Mouse (Mus musculus) heart, embryonic 13.5 days (tissue): ENCODE measurements around the gene 2010111I01Rik. TPM values are rescaled to one million over a fixed set of nuclear protein-coding genes. Genes with fewer than 3 reads are reported as not detected.

ENCODE experiments used
- ATAC-seq: fragments of 200-750 bp; cut with Nextera tagmentation; 2 replicates; pipeline ENCODE4 v1.8.0; 2017; ENCODE audit warnings: moderate TSS enrichment; ENCODE audit not compliant: insufficient number of reproducible peaks, low FRiP score, low TSS enrichment; ENCODE audit errors: extremely low read depth
- H3K27ac ChIP-seq: fragments of 300-500 bp; sonication (generic); replicated peaks from 2 replicates; pipeline ENCODE4 v1.5.1; 2015; ENCODE audit warnings: moderate library complexity, mild to moderate bottlenecking, inconsistent platforms
- H3K27me3 ChIP-seq: fragments of 300-500 bp; sonication (generic); replicated peaks from 2 replicates; pipeline ENCODE4 v1.6.1; 2015; ENCODE audit warnings: mild to moderate bottlenecking, inconsistent platforms
- H3K36me3 ChIP-seq: fragments of 300-500 bp; sonication (generic); 2 replicates; pipeline ENCODE4 v1.6.1; 2015; ENCODE audit warnings: mild to moderate bottlenecking, inconsistent platforms
- H3K4me1 ChIP-seq: fragments of 300-500 bp; sonication (generic); 2 replicates; pipeline ENCODE4 v1.6.1; 2015; ENCODE audit warnings: inconsistent platforms
- H3K4me2 ChIP-seq: fragments of 300-500 bp; sonication (generic); 2 replicates; pipeline ENCODE4 v1.6.1; 2015; ENCODE audit warnings: inconsistent platforms, mild to moderate bottlenecking, moderate library complexity
- H3K4me3 ChIP-seq: fragments of 300-500 bp; sonication (generic); 2 replicates; pipeline ENCODE4 v1.5.1; 2015; ENCODE audit warnings: moderate library complexity, mild to moderate bottlenecking, inconsistent platforms
- H3K9ac ChIP-seq: fragments of 300-500 bp; sonication (generic); 2 replicates; pipeline ENCODE4 v1.6.1; 2015; ENCODE audit warnings: inconsistent platforms, mild to moderate bottlenecking, moderate library complexity
- H3K9me3 ChIP-seq: fragments of 300-500 bp; sonication (generic); 2 replicates; pipeline ENCODE4 v1.6.1; 2016; ENCODE audit warnings: inconsistent platforms
- WGBS: fragments of 180-500 bp; shearing (Covaris S2); methylation state at CpG from one replicate; pipeline ENCODE4 v1.1.7; 2015; ENCODE audit warnings: mixed read lengths; 5-methylcytosine and 5-hydroxymethylcytosine counted together
- polyA plus RNA-seq: library from polyadenylated mRNA; unstranded; fragments of >200 nt; fragmentation: Nextera tagmentation; extraction: Ambion mirVana; gene quantifications from 2 replicates; pipeline ENCODE4 v1.2.1, GENCODE M21; 2015

2010111I01Rik gene
- polyA plus RNA-seq, 1 experiment from 2014 or later: 57.7 TPM

DNA sequence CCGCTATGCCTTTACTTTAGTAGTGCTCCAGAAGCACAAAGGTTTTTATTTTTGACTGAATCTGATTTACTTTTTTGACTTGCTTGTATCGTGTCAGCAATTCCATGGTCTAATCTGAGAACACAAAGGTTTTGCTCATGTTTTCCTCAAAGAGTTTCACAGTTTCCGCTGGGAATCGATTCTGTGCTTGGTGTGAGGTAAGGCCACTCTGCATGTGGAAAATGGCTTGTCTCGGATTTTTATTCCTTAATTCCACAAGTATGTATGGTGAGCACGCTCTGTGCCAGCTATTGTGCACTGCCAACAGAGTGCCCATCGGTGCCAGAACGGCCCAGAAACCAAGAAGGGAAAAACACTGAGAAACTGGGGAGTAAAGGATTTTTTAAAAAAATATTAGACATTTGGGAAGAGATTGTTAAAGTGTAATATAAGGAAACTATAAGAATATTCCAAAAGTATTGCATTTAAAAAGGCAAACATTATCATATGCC lies 132.8 kb downstream of the 2010111I01Rik start:
- Histone ChIP-seq H3K4me2 (no peak overlapping the region), H3K4me3 (no peak overlapping the region), H3K4me1 (peaks cover 42% of the 10 kb centered on the region), H3K27me3 (no peaks in the 10 kb centered on the region), H3K27ac (peak overlapping the region; percentile 39; the same call in 1 of the 2 replicates), H3K9me3 (no peaks in the 10 kb centered on the region), H3K9ac (no peak overlapping the region), H3K36me3 (no peaks in the 10 kb centered on the region)
- WGBS: 76% methylated on average over 8 of the region's 8 CpGs
- no peak for ATAC-seq

DNA sequence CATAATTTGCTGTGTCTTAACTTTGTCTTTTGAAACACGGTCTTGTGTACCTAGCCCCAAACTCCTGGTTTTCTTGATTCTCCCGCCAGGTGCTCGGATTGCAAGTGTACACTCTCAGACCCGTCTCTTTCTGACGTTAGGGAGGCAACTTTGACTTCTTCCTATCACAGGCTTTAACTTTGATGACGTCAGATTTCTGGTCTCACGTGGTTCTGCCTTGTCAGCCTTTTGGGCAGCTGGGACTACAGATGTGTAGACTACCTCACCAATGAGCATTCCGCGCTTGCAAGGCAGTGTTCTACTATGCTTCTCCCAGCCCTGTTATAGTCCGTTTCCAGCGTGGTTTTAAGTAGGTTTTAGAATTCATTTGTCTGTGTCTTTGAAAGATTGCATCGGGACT lies 137.1 kb downstream of the 2010111I01Rik start:
- no peaks in the 10 kb centered on the region for H3K9me3 ChIP-seq
- no peak for ATAC-seq
- no peak overlapping the region for H3K9ac ChIP-seq
- no peak overlapping the region for H3K4me3 ChIP-seq
- peaks cover 23% of the 10 kb centered on the region for H3K4me1 ChIP-seq
- H3K27ac ChIP-seq: no peak overlapping the region
- no peaks in the 10 kb centered on the region for H3K36me3 ChIP-seq
- no peak overlapping the region for H3K4me2 ChIP-seq
- 76% methylated on average over 12 of the region's 12 CpGs for WGBS
- no peaks in the 10 kb centered on the region for H3K27me3 ChIP-seq

DNA sequence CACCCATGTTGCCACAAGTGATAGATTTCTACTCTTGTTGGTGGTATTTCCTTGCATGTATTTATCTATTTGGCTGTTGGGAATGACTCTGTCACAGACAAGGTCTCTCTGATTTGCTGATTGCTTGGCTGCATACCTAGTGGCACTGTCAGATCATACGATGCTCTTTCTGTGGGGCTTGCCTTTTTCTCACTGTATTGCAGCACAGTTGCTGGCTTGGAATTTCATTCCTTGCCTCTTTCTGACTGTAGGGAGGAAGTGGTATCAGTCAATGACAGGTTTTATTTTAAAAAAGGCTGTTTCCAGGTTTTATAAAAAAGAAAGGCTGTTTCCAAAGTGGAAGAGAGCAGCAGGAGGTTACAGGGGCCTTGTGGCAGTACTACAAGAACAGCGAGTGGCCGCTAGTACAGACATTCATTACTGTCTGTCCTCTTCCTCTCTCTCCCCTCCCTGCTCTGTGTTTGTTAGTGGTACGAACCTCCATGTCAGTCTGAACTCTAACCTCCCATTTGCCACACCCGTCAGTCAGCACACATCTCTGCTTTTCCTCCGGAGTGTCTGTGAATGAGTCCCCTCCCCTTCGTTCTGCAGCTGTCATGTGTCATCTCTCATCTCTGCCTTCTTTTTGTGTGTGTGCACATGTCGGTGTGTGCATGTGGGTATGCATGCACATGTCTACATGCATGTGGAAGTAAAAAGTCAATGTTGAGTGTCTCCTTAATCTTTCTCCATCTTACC lies 138.3 kb downstream of the 2010111I01Rik start:
- 46% methylated on average over 8 of the region's 8 CpGs for WGBS
- no peak for ATAC-seq
- Histone ChIP-seq H3K4me1 (peaks cover 22% of the 10 kb centered on the region), H3K36me3 (no peaks in the 10 kb centered on the region), H3K4me3 (no peak overlapping the region), H3K9me3 (no peaks in the 10 kb centered on the region), H3K27ac (peak overlapping the region; percentile 32; the same call in 1 of the 2 replicates), H3K4me2 (no peak overlapping the region), H3K27me3 (no peaks in the 10 kb centered on the region), H3K9ac (no peak overlapping the region; the same call in 1 of the 2 replicates)

DNA sequence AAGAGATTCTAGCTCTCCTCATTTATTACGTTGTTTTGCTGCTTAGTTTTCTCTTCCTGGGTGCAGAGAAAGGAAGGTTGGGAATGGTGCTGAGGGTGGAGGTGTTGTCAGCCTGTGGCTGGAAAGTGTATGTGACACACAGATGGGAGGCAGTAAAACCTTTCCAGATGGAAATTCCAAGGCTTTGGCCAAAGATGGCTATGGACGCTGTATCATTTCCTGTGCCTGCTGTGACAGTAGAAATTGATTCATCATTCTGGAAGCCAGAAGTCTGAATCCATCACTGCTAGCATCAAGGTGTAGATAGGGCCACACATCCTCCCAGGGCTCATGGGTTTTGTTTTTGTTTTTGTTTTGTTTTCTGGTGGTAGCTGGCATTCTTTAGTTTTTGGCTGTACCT lies 141.9 kb downstream of the 2010111I01Rik start:
- Histone ChIP-seq H3K27ac (no peak overlapping the region), H3K9ac (no peak overlapping the region), H3K27me3 (no peaks in the 10 kb centered on the region), H3K36me3 (no peaks in the 10 kb centered on the region), H3K4me2 (no peak overlapping the region), H3K4me1 (peaks cover 21% of the 10 kb centered on the region), H3K4me3 (no peak overlapping the region), H3K9me3 (no peaks in the 10 kb centered on the region)
- 55% methylated on average over 2 of the region's 2 CpGs for WGBS
- no peak for ATAC-seq

DNA sequence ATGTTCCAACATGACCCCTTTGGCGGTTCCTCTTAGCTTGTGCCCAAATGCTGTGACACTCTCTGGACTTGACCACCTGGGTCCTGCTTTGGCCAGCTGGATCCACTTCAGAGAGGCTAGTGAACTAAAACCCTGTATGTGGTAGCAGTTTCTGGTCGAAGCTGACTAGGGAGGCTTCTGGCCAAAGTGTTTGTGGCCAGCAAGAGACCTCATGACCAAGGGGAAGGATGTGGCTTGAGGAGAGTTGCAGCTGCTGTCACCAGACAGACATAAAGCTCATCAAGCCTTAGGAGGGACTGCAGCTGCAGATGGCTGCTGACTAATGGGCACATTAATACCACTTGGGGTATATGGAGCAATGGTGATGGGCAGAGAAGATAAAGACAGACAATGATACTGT lies 143.9 kb downstream of the 2010111I01Rik start:
- ATAC-seq: no peak

DNA sequence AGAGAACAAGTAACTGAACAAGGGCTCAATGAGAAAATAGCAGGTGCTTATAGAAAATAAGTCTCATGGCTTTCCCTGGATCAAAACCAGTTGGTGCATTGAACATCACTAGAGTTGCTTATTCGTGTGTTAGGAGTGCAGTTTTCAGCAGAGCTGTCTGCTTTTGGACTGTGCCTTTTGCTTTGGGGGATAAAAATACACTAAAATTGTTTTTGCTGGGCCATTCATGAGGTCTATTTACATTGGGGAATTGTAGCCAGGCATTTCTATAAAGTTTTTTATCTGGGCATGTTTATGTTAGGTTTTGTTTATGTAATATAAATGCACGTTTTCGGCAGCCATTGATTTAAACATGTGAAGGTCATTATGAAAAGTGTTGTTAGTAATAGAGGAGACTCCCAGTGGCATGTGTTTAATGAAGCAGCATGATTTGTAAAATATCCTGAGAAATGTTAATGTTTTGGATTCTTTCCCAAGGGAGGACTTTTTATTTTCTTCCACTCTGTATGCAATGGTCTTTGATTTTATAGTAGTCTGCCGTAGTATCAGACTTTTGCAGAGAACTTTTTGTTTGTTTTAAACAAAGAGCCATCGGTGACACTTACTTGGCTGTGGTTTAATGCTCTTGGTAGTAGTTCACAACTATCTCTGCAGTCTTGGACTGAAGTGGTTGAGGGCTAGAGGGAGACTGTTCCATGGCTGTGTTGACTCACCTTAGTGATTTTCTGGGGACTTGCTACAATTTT lies 146.8 kb downstream of the 2010111I01Rik start:
- H3K9ac ChIP-seq: no peak overlapping the region
- H3K36me3 ChIP-seq: no peaks in the 10 kb centered on the region
- H3K4me3 ChIP-seq: no peak overlapping the region
- 65% methylated on average over 5 of the region's 5 CpGs for WGBS
- H3K27ac ChIP-seq: peak overlapping the region; percentile 72
- ATAC-seq: no peak
- peaks cover 45% of the 10 kb centered on the region for H3K4me1 ChIP-seq
- H3K27me3 ChIP-seq: no peaks in the 10 kb centered on the region
- H3K9me3 ChIP-seq: no peaks in the 10 kb centered on the region
- no peak overlapping the region for H3K4me2 ChIP-seq

More for the DNA sequence above, 143.9 kb downstream of the 2010111I01Rik start:
- Histone ChIP-seq H3K4me2 (no peak overlapping the region), H3K27ac (no peak overlapping the region), H3K4me1 (peaks cover 27% of the 10 kb centered on the region), H3K9ac (no peak overlapping the region), H3K27me3 (no peaks in the 10 kb centered on the region), H3K4me3 (no peak overlapping the region), H3K36me3 (no peaks in the 10 kb centered on the region), H3K9me3 (no peaks in the 10 kb centered on the region)
- 63% methylated on average over 2 of the region's 2 CpGs for WGBS

- H3K4me3 ChIP-seq: no peak overlapping the region
- H3K27me3 ChIP-seq: no peaks in the 10 kb centered on the region
- no peaks in the 10 kb centered on the region for H3K36me3 ChIP-seq
- H3K27ac ChIP-seq: peak overlapping the region; percentile 72
- no peak for ATAC-seq
- H3K4me2 ChIP-seq: no peak overlapping the region
- H3K4me1 ChIP-seq: peaks cover 44% of the 10 kb centered on the region
- H3K9ac ChIP-seq: no peak overlapping the region
- WGBS: 60% methylated on average over 4 of the region's 4 CpGs
- H3K9me3 ChIP-seq: no peaks in the 10 kb centered on the region
Measured at GRCm38 (mm10) chr13:63112043-63112597, 147.4 kb downstream of the 2010111I01Rik start.

DNA sequence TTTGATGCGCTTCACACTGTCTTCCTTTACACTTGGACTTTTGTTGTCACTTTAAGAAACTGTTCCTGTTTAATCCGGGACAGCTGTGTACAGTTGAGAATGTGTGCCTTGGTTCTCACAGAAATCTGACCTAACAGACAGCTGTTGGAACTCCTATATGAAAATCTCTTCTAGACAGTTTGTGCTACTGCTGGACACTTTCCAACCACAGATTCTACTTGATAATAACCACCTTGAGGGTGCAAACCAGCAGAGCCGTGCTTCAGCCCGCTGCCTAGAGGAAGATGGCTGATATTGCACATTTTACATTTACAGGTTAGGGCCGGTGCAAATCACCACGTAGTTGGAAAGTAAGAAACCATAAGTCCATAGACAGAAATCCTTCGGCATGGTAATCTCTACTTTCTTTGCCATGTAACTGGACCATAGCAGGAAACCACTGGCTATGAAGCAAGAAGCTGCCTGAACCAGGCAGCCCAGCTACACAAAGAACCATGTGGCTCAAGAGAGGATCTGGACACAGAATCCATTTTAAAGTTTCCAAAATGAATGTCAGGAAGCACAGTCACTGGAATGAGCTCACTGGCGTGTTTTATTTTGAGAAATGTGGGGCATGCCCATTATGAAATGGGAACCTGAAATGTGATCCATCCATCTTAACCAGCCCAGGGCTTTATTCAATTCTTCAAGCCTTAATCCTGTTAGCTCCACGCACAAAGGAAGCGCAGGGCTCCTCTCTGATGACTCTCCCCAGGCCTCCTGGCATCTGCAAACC lies 148.1 kb downstream of the 2010111I01Rik start:
- Histone ChIP-seq H3K9me3 (no peaks in the 10 kb centered on the region), H3K4me2 (no peak overlapping the region), H3K27me3 (no peaks in the 10 kb centered on the region), H3K27ac (peak overlapping the region; percentile 72), H3K4me3 (no peak overlapping the region), H3K36me3 (no peaks in the 10 kb centered on the region), H3K4me1 (peaks cover 46% of the 10 kb centered on the region), H3K9ac (no peak overlapping the region)
- no peak for ATAC-seq
- whole genome bisulfite sequencing: 62% methylated on average over 10 of the region's 10 CpGs

DNA sequence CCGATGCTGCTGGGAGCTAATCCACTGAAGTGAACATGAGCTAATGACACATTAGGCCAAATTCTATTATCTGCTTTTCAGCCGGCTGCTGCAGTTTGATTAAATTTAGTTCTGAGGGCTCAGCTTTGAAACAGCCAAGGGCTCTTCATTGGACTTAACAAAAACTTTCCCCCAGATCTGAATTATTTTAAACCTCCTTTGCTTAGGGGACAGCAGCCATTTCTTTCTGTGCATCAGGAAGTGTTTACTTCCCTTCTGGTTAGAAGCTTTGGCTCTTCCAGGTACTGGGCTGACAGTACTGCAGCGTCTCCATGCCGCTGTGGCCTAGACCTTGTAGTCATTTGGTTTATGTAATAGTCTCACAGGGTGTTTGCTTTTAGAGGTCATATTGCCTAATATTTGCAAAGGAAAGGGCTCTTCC lies 149.2 kb downstream of the 2010111I01Rik start:
- Histone ChIP-seq H3K4me1 (peaks cover 57% of the 10 kb centered on the region), H3K36me3 (no peaks in the 10 kb centered on the region), H3K9me3 (no peaks in the 10 kb centered on the region), H3K27me3 (no peaks in the 10 kb centered on the region), H3K4me2 (no peak overlapping the region), H3K4me3 (no peak overlapping the region), H3K27ac (peak overlapping the region; percentile 43), H3K9ac (no peak overlapping the region)
- 46% methylated on average over 4 of the region's 4 CpGs for WGBS
- no peak for ATAC-seq

DNA sequence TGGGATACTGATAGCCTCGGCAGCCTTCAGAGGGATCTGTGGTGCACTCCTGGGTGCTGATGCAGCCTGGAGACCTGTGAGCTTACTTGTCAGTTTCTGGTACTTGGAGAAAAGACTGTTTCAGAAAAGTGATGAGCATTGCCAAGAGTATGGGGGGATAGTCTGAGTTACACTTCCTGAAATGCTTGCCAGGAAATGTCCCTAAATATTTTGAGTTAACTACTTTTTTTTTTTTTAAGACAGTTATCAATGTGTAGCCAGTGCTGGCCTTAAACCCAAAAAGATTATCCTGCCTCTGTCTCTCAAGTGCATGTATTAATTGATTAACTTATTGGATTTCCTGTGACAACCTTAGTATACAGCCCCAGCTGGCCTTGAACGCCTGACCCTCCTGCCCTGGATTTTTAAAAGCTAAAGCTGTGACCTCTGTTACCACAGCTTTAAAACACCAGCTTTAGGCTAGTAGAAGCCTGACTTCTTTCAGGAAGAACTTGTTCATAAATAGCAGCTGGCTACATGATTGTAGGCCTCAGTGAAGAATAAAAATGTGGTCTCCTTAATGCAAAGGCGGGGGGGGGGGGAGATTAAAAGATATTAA lies 150.6 kb downstream of the 2010111I01Rik start:
- ATAC-seq: no peak
- no peak overlapping the region for H3K4me3 ChIP-seq
- no peaks in the 10 kb centered on the region for H3K27me3 ChIP-seq
- no peaks in the 10 kb centered on the region for H3K36me3 ChIP-seq
- 67% methylated on average over 3 of the region's 3 CpGs for WGBS
- H3K4me2 ChIP-seq: no peak overlapping the region
- peaks cover 65% of the 10 kb centered on the region for H3K4me1 ChIP-seq
- no peak overlapping the region; the same call in 1 of the 2 replicates for H3K27ac ChIP-seq
- no peak overlapping the region for H3K9ac ChIP-seq
- H3K9me3 ChIP-seq: no peaks in the 10 kb centered on the region
